Mouse (Mus musculus) spleen, postnatal 36 days (tissue): ENCODE results near the gene Cass4.
A peak's percentile ranks its signal among the peaks of the same experiment; 100 is the strongest.

Experiments
- DNase-seq, 2 experiments: peaks; one replicate each; pipeline ENCODE4 v3.0.0; 2022; ENCODE audit warnings: low spot score in 2 of 2, mixed read lengths in 1 of 2

The Cass4 gene

DNA sequence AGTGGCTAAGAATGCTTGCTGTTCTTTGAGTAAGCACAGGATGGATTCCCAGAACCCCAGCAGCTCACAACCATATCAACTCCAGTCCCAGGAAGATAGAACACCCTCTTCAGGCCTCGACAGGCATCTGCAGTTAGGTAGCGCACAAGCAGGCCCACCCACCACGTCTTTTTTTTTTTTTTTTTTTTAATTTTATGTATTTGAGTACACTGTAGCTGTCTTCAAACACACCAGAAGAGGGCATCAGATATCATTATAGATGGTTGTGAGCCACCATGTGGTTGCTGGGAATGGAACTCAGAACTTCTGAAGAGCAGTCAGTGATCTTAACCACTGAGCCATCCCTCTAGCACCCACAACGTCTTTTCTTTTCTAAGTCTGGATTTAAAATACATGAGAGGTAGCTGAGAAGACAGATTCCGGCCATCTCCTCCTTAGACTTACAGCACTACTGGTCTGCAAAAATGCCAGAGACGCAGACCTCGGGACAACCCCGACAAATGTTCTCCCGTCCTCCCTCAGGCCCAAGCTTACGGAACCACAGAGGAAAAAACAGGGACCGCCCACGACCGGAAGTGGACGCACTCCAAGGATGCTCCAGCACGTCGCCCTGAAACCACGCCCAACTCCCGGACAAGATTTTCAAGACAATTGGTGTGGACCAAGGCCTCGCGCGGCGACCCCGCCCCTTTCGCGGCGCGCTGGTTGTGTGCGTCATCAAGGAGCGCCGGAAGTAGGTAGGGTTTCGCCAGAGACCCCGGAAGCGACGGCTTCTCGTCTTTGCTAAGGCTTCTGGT, 46.4 kb downstream of the Cass4 start, which contains the start of gene Rtf2:
TSS of gene Rtf2 (plus strand) at position 714 of the 797 bp plus-strand sequence.
- DNase-seq = peak; percentile 95 to 97

DNA sequence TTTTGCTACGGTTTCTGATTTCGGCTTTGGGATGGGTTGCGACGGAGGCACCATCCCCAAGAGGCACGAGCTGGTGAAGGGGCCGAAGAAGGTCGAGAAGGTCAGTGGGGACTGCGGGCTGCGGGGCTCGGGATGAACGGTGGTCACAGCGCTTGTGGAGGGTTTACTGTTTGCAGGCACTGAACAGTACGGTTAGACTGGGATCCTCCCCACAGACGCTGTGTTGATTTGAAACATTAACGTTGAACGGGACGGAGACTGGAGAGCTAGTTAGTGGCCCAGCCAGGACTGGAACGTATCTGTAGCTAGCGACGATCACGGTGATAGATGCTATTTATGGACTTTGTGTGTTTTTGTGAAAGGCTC, 47.0 kb downstream of the Cass4 start:
- DNase-seq = no peak

DNA sequence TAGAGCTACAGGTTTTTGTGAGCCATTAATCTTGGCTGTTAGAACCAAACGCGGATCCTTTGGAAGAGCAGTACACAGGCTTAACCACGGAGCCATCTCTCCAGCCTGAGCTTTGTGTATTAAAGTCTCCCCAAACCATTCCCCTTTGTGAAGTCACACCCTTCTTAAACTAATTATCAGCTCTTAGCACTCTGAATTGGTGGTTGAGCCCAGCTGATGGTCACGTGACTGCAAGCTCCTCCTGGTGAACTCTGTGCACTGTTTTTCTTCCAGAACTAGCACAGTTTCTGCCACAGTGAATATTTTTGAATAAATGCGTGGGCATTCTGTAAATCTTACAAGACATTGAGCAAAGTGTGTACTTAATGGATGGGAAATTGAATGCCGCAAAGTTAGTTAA, 47.6 kb downstream of the Cass4 start:
- DNase-seq = peak; percentile 9 to 37

DNA sequence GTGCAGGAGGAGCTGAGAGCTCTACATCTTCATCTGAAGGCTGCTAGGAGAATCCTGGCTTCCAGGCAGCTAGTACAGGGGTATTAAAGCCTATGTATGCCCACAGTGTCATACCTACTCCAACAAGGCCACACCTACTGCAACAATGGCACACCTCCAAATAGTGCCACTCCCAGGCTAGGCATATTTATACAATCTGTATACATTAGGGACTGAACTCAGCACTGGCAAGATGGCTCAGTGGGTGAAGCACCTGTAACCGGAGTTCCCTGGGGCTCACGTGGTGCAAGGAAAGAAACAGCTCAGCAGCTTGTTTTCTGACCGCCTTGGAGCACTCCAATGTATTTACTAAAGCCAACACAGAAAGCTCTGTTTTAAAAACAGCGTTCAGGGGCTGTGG, 52.0 kb downstream of the Cass4 start:
- no peak for DNase-seq

GRCm38 (mm10) chr2:172447317-172447716, 53.7 kb downstream of the Cass4 start:
- DNase-seq = peak; percentile 29 to 32

GRCm38 (mm10) chr2:172448329-172448728, 54.7 kb downstream of the Cass4 start:
- no peak for DNase-seq

DNA sequence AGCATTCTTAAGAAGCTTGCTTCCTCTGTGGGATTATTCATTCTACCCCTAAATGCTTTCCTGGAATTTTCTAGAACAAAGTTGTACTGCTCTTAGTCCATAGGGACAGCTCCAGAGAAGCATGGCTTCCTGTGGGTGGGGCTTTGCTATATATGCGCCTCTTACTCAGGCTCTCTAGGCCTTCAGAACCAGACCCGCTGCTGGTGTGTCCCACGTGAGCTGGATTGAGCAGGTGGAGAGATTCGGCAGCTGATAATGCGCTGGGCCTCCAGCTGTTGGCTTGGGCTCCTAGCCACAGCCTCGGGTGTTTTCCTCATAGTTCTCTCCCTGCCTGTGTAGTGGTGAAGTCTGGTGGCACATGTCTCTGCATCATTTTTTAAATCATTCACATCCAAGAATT, 57.0 kb downstream of the Cass4 start:
- DNase-seq = no peak

DNA sequence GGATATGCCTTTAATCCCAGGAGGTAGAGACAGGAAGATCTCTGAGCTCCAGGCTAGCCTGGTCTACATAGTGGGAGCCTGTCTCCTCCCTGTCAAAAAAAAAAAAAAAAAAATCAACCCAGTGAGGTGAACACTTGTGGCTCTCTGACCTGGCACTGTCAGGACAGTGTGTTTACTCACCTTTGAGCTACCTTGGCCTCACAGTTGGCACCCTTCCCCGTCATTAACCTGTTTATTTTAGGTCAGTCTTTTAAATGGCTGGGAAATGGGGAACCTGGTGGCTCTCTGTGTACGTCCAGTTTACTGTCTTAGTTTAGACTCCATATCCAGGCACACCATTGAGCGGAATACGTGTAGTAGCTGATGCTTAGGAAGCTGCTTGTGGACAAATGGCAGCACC, 58.4 kb downstream of the Cass4 start:
- no peak for DNase-seq

GRCm38 (mm10) chr2:172452458-172452857, 58.9 kb downstream of the Cass4 start:
- no peak for DNase-seq

- DNase-seq = no peak
Measured at GRCm38 (mm10) chr2:172458496-172458895, 64.9 kb downstream of the Cass4 start, which contains the start of gene Gcnt7. Gene Gcnt7, minus strand, starts transcription at chr2:172458596.

DNA sequence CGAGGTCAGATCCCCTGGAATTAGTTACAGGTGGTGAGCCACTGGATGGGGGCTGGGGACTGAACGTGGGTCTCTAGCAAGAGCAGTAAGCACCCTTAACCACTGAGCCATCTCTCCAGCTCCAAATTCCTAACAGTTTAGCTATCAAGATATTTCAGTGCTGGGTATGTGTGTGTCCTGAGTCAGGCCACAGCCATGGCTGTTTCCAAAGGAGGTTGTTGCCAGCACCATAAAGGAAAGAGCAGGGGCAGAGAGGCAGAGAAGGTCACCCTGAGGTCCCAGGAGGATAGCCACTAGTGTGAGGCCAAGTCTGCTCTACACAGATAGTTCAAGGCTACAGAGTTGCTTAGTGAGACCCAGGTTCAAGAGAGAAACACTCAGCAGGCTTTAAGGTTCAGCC, 67.1 kb downstream of the Cass4 start:
- DNase-seq = no peak

DNA sequence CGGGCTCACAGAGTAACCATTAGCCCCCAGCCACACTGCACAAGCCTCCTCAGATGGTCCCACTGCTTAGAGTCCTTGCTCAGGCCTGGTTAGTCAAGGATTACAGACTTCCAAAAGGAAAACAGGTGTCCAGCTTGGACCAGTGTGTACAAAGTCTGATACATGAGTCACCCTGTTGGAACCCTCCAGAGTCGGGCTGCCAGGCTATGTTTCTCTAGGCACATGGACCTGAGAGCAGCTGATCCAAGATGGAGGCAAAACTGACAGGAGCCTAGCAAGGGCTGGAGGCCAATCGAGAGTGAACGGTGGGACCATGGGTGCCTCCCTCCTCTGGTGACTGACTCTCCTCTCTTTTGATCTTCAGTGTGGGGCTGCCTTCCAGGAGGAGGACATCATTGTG, 69.2 kb downstream of the Cass4 start:
- DNase-seq = no peak

DNA sequence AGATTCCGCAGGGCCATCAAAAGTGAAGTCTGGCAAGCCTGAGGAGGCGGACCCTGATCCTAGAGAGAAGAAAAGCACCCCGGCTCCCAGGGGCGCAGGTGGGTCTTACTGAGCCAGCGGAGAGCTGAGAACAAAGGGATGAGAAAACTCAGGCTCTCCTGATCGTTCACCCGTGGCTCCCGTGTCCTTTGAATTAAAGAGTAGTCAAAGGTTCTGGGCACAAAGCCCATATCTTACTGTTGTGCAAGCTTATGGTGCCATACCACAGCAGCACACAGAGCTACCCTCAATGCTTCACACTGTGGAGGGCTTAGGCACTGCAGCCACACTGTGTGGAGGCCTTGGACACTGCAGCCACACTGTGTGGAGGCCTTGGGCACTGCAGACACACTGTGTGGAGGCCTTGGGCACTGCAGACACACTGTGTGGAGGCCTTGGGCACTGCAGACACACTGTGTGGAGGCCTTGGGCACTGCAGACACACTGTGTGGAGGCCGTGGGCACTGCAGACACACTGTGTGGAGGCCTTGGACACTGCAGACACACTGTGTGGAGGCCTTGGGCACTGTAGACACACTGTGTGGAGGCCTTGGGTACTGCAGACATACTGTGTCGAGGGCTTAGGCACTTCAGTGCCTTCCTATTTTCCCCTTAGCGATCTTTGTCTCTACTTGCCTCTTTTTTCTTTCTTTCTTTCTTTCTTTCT, 73.0 kb downstream of the Cass4 start:
- no peak for DNase-seq

DNA sequence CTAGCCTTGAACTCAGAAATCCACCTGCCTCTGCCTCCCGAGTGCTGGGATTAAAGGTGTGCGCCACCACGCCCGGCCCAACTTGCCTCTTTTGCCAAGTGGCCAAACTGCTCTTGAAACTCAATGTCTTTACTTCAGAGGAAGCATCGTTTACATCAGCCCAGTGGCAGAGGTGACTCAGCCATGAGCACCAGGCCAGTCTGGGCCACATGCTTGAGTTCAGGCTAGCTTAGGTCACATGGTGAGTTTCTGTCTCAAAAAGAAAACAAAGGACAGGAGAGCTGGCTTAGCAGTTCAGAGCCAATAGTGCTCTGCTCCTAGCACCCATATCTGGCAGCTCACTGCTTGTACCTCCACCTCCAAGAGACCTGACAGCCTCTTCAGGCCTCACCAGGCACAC, 73.6 kb downstream of the Cass4 start:
- DNase-seq = no peak

DNA sequence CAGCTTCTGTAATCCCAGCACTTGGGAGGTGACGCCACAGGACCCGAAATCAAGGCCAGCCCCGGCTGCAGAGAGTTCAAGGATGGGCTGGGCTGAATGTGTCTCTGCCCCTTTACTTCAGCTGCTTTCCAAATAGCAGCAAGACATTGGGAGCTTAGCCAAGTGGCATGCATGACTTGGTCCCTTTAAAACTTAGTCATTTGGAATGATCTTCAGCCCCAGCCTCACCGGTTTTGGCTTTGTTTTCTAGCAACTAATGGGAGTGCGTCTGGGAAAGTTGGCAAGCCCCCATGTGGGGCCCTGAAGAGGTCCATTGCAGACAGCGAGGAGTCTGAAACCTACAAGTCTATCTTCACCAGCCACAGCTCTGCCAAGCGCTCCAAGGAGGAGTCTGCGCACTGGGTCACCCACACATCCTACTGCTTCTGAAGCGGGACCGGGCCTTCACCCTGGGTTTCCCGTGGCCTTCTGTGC, 74.8 kb downstream of the Cass4 start:
- no peak for DNase-seq

GRCm38 (mm10) chr2:172472318-172472717, 78.7 kb downstream of the Cass4 start, which contains the start of gene Fam209:
Gene Fam209, plus strand, starts transcription at chr2:172472520.
- no peak for DNase-seq

GRCm38 (mm10) chr2:172473591-172473990, 80.0 kb downstream of the Cass4 start:
- no peak for DNase-seq

- DNase-seq = peak; percentile 29 to 31
Measured at GRCm38 (mm10) chr2:172474970-172475369, 81.4 kb downstream of the Cass4 start.

- no peak for DNase-seq
Measured at GRCm38 (mm10) chr2:172476707-172477260, 83.2 kb downstream of the Cass4 start.

DNA sequence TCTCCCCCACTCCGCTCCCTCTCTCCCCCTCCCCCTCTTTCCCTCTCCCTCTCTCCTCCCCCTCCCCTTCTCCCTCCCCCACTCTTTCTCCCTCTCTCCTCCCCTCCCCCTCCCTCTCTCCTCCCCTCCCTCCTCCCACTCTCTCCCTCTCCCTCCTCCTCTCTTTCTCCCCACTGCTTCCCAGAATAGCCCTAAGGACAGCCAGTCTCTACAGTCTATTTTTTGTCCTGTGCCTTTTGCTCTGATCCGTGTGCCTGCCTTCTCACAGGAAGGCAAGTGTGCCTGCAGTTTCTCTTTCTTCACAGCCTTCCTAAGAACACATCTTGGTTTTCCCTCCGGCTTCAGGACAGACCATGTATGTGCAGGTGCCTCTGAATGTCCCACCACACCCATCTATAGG, 83.8 kb downstream of the Cass4 start:
- DNase-seq = no peak

DNA sequence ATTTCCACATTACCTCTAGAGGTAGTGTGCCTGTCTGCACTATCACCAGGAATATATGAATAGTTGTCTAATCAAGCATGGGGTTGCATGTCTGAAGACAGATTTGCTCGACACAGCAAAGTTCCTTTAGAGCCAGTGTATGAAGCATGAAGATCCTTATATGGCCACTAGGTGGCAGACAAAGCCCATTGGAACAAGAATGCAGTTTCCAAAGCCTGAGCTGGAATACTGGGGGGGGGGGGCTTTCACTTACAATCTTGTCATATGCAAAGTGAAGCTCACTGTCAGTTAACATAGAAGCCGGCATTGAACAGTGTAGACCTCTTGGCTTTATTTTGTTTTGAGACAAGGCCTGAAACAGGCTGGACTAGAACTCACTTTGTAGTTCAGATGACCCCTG, 84.3 kb downstream of the Cass4 start:
- no peak for DNase-seq

GRCm38 (mm10) chr2:172480296-172480695, 86.7 kb downstream of the Cass4 start:
- DNase-seq = no peak
